Mouse (Mus musculus): Measurements from ENCODE around the gene Cul5.

DNA sequence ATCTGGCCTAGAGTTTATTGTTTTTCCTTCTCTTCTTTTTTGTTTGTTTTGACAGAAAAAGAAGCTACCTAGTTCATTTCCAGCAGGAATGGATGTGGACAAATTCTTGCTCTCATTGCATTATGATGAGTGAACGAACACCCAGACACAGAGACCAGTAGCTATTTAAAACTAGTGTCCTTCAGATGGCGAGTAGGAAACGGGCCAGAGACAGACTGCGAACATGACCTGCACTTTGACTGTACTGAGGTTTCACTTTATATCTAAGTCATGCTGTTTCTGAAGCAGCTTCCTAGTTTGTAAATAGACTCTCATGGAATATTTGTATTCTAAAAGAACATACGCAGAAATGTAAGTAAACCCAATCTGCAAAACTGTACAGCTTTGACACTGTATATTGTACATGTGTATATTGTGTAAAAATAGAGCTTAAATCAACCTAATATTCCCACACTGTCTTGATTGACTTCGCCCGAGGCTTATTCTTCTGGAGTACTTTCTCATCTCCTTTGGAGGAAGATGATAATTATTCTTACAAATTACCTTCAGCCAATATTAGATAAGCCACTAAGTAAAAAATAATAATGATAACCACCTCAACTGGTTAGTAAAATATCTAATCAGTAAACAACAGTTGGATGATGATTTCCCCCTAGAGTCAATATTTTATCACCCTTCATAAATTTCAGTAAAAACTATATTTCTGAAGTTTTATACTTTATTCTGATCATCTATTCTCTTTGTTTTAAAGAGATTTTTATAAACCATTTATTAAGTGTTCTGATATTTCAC lies 97.1 kb downstream of the Cul5 start:
- TF ChIP-seq CTCF (IDR thresholded peaks at IDR 0.05; ENCODE audit: low read depth) (no peak), EP300 (optimal IDR thresholded peaks at IDR 0.05) (no peak)
